Mouse (Mus musculus) neutrophil, adult 65 days (primary cell): ENCODE measurements around the gene Ric8a. TPM values are rescaled to one million over a fixed set of nuclear protein-coding genes. Genes with fewer than 3 reads are reported as not detected.

Experiments
- total RNA-seq: library from RNA; stranded (reverse); gene quantifications from 2 replicates; pipeline ENCODE4 v1.2.4, GENCODE M21; 2023

Ric8a gene
- 98.6 and 113 TPM in 2 replicates for total RNA-seq

DNA sequence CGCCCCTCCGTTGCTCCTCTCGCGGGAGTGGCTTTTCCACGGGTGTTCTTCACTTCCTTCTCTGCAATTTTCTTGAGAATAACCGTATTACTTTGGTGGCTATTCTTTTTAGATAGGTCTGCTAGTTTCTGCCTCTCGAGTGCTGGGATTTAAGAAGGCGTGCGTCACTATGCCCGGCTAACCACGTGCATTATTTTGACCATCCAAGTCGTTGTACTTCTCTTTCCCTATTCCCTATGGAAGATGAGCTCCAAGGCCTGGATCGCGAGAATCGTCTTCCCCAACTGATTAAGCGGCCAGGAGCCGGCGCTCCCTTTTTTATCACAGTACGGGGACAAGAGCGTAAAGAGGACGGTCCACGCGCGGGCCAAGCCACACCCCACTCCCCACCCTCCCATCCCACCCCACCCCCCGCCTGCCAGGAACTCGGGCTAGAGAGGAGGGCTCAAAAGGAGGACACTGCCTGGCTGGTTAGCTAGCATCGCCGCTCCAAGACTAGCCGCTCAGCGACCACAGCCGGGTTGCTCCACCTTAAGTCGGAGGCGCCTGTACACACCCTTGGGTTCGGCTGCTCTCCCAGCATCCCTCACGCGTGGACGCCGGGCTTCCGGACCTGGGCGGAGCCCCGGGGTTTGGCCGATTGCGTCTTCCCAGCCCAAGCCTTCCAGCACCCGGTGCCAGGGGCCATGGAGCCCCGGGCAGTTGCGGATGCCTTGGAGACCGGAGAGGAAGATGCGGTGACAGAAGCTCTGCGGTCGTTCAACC, at the start of gene Ric8a:
Gene Ric8a (plus strand): TSS at position 173 of the 765 bp plus-strand sequence.

DNA sequence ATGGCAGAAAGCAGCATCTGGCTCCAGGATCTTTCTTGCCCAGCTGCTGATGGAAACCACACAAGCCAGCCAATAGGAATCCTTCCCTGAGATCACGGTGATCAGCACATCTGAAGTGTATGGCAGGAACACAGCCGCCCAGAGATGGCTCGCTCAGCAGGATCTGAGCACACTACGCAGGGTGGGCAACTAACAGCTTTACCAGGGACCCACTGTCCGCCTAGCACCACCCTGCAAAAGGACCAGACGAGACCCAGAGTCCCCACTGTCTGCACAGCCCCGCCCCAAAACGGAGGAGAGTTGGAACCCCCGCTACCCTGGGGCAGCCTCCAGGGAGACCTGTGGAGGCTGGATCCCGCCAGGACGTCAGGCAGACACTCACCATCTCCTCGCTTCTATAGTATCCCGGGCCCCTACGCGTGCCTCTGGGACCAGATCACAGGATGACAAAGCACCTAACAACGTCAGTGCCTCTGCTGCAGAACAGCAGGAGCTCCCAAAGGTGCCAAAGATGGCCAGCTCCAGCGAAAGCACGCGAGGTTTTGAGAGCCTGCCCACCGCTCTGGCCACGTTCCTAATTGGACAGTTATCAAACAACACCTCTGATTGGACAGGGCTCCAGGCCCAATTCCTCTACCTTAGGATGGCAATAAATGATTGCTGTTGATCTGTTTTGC, 35.0 kb upstream of the Ric8a start, which contains the start of gene Zfp941:
Gene Zfp941 (minus strand): TSS at position 526 of the 677 bp plus-strand sequence.

GRCm38 (mm10) chr7:140834968-140835757, 21.6 kb upstream of the Ric8a start, which contains the start of gene Urah:
Gene Urah, plus strand, starts transcription at chr7:140835018.

GRCm38 (mm10) chr7:140844905-140845665, 11.7 kb upstream of the Ric8a start, which contains the start of gene Scgb1c1:
Gene Scgb1c1, plus strand, starts transcription at chr7:140845547.

GRCm38 (mm10) chr7:140847755-140848580, 8.8 kb upstream of the Ric8a start, which contains the start of gene Odf3:
Gene Odf3, plus strand, starts transcription at chr7:140847805.

DNA sequence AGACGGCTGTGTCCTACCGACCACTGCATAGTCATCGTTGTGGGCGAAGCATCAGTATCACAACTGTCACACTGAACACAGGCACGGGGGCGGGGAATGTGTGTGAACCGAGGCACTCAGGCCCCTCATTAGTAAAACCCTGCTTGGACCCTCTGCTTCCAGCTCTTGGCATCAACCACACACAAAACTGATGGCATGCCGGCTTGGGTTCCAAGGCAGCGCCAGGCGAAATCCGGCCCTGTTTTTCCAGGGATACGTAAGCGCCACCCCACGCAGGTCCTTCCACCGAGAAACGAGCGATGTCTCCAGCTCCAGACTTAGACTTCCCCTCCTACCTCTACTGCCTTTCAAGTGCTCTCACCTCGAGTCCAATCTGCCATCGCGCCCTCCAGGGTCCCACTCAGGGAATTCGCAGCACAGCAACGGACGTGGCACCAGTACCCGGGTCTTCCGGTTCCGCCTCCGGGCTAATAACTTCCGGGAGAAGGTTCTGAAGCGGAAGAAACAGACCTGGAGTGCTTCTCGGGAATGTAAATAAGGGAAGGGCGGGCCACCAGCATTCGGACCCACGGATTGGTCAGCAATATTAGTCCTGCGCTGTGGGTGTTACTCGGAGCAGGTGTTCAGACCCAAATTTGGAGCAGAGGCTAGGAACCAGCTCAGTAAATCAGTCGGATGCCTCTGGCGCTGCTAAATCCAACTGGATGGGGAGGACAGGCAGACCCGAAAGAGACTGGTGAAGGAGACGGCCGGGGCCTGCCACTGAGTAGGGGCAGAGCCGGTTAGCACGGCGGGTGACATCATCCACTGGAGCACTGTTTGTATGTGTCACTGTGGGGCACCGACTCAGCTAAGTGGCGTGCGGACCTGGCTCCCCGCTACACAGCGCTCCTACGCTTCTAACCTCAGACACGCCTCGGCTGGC, 635 bp upstream of the Ric8a start, which contains the start of gene Gm45785:
Gene Gm45785 (minus strand): TSS at position 472 of the 925 bp plus-strand sequence.

GRCm38 (mm10) chr7:140857550-140858505, 1.1 kb downstream of the Ric8a start, which contains the start of gene Bet1l:
Gene Bet1l, minus strand, starts transcription at chr7:140857577.

DNA sequence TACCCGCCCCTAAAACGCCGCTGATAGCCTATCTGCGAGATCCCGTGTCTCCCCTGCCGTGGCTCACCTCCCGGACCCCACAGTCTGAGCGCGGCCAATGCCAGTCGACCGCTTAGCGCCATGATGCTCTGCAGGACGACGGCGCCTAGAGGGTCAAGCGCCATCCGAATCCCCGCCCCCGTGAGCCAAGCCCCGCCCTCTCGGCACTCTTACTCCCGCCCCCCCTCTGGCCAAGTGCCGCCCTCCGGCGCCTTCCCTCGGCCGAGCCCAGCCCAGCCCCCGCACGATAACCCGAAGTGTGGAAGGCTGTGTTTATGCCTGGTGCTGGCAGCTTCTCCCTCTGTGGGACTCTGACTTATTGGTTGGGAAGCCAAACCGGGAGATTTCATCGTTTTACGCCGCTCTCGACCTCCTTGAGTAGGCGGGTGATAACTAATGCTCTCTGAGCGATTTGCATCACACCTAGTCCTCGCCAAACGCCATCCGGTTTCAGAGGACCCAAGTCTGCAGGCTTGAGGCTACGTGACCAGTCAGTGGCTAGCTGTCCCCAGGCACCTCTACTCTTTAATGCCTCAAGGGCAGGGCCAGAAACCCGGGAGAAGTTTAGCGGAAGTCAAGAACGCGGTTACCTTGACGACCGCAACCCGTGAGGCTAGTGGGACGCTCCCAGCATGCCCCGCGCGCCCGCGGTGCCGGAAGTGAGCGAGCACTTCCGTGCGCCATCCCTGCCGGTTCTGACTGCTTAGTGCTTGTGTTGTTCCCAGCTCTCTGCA, 25.1 kb downstream of the Ric8a start, which contains the start of the genes Psmd13 and Sirt3:
Gene Psmd13 (plus strand): TSS at position 273 of the 773 bp plus-strand sequence.
Gene Sirt3 (minus strand): TSS at position 614 of the 773 bp plus-strand sequence.

DNA sequence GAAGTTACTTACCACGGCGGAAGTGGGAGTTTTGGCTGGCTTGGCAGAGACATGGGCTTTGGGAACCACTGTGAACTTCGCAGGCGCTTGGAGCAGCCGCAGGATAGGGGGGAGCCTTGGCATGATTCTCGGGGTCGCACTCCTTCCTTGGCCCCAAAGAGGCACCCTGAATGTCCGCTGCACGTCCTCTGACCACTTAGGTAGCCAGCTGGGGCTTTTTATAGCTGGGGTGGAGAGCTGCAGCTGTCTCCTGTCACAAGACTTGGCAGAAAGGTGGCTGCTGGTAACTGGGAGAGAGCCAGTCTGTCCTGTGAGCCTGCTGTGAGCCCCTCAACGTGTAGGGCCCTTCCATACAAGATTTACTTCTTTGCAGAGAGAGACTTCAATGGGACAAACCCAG, 43.5 kb downstream of the Ric8a start, which contains the start of gene Cox8b:
Gene Cox8b (minus strand): TSS at position 227 of the 400 bp plus-strand sequence.

Other genes starting within 250 kb of the Ric8a start
- not detected in 2 replicates for gene Olfr61, start 228.0 kb upstream of the Ric8a start, total RNA-seq
- gene Olfr53, start 210.5 kb upstream of the Ric8a start, total RNA-seq: not detected in 2 replicates
- not detected in 2 replicates for gene Olfr539, start 197.0 kb upstream of the Ric8a start, total RNA-seq
- 0.13 TPM in 1 of 2 replicates, not detected in the other for gene Olfr45, start 175.0 kb upstream of the Ric8a start, total RNA-seq
- not detected in 2 replicates for gene Olfr541, start 159.7 kb upstream of the Ric8a start, total RNA-seq
- not detected in 2 replicates for gene Cyp2e1, start 93.2 kb upstream of the Ric8a start, total RNA-seq
- gene Syce1, start 69.1 kb upstream of the Ric8a start, total RNA-seq: not detected in 2 replicates
- not detected in 2 replicates for gene Zfp941, start 34.8 kb upstream of the Ric8a start, total RNA-seq
- not detected in 2 replicates for gene Urah, start 21.9 kb upstream of the Ric8a start, total RNA-seq
- gene Scgb1c1, start 11.4 kb upstream of the Ric8a start, total RNA-seq: not detected in 2 replicates
- gene Odf3, start 9.2 kb upstream of the Ric8a start, total RNA-seq: not detected in 2 replicates
- gene Gm45785, start 626 bp upstream of the Ric8a start, total RNA-seq: not detected in 2 replicates
- 21.7 and 27.0 TPM in 2 replicates for gene Bet1l, start 620 bp downstream of the Ric8a start, total RNA-seq
- 110 and 137 TPM in 2 replicates for gene Psmd13, start 25.0 kb downstream of the Ric8a start, total RNA-seq
- gene Sirt3, start 25.4 kb downstream of the Ric8a start, total RNA-seq: 7.0 and 7.2 TPM in 2 replicates
- gene Cox8b, start 43.5 kb downstream of the Ric8a start, total RNA-seq: not detected in 2 replicates
- not detected in 2 replicates for gene Nlrp6, start 63.9 kb downstream of the Ric8a start, total RNA-seq
- 19.6 and 25.0 TPM in 2 replicates for gene Pgghg, start 84.4 kb downstream of the Ric8a start, total RNA-seq
- gene Ifitm5, start 93.3 kb downstream of the Ric8a start, total RNA-seq: 0.73 and 1.7 TPM in 2 replicates
- not detected in 2 replicates for gene Gm45717, start 99.0 kb downstream of the Ric8a start, total RNA-seq
- gene Ifitm2, start 99.0 kb downstream of the Ric8a start, total RNA-seq: 357 and 529 TPM in 2 replicates
- 416 and 495 TPM in 2 replicates for gene Ifitm1, start 110.3 kb downstream of the Ric8a start, total RNA-seq
- 381 and 488 TPM in 2 replicates for gene Ifitm3, start 153.8 kb downstream of the Ric8a start, total RNA-seq
- gene Ifitm6, start 161.0 kb downstream of the Ric8a start, total RNA-seq: 593 and 1,068 TPM in 2 replicates
- not detected in 2 replicates for gene Gm17387, start 172.2 kb downstream of the Ric8a start, total RNA-seq
- 0.34 and 0.82 TPM in 2 replicates for gene B4galnt4, start 204.1 kb downstream of the Ric8a start, total RNA-seq
- 2.4 and 2.6 TPM in 2 replicates for gene Pkp3, start 221.3 kb downstream of the Ric8a start, total RNA-seq
- 4.4 and 5.0 TPM in 2 replicates for gene Sigirr, start 243.6 kb downstream of the Ric8a start, total RNA-seq